Mouse (Mus musculus) neural tube, embryonic 12.5 days (tissue): Measurements from ENCODE around the gene Ntf3. TPM values are rescaled to one million over a fixed set of nuclear protein-coding genes. Genes with fewer than 3 reads are reported as not detected.

ENCODE experiments used
- ATAC-seq: fragments of 200-750 bp; cut with Nextera tagmentation; 2 replicates; pipeline ENCODE4 v1.8.0; 2017; ENCODE audit warnings: low read depth, mild to moderate bottlenecking, moderate TSS enrichment, moderate library complexity; ENCODE audit not compliant: low FRiP score
- H3K27ac ChIP-seq: fragments of 300-500 bp; sonication (generic); 2 replicates; pipeline ENCODE4 v1.5.1; 2016
- H3K27me3 ChIP-seq: fragments of 300-500 bp; sonication (generic); replicated peaks from 2 replicates; pipeline ENCODE4 v1.6.1; 2016; ENCODE audit warnings: mild to moderate bottlenecking
- H3K36me3 ChIP-seq: fragments of 300-500 bp; sonication (generic); 2 replicates; pipeline ENCODE4 v1.6.1; 2016; ENCODE audit warnings: mild to moderate bottlenecking
- H3K4me1 ChIP-seq: fragments of 300-500 bp; sonication (generic); 2 replicates; pipeline ENCODE4 v1.6.1; 2016
- H3K4me2 ChIP-seq: fragments of 300-500 bp; sonication (generic); replicated peaks from 2 replicates; pipeline ENCODE4 v1.6.1; 2016; ENCODE audit warnings: mild to moderate bottlenecking
- H3K4me3 ChIP-seq: fragments of 300-500 bp; sonication (generic); 2 replicates; pipeline ENCODE4 v1.5.1; 2016
- H3K9ac ChIP-seq: fragments of 300-500 bp; sonication (generic); 2 replicates; pipeline ENCODE4 v1.6.1; 2016; ENCODE audit warnings: mild to moderate bottlenecking
- H3K9me3 ChIP-seq: fragments of 300-500 bp; sonication (generic); 2 replicates; pipeline ENCODE4 v1.6.1; 2016; ENCODE audit warnings: mild to moderate bottlenecking
- WGBS: fragments of 180-500 bp; shearing (Covaris S2); methylation state at CpG from one replicate; pipeline ENCODE4 v1.1.7; 2016; 5-methylcytosine and 5-hydroxymethylcytosine counted together
- polyA plus RNA-seq: library from polyadenylated mRNA; unstranded; fragments of >200 nt; fragmentation: Nextera tagmentation; extraction: Ambion mirVana; gene quantifications from 2 replicates; pipeline ENCODE4 v1.2.1, GENCODE M21; 2016

Gene Ntf3
- 12.6 and 12.9 TPM in 2 replicates for polyA plus RNA-seq

GRCm38 (mm10) chr6:126166548-126167207 is at the start of gene Ntf3:
Gene Ntf3 (minus strand): TSS chr6:126166910.
- Histone ChIP-seq H3K9ac (peak within 1 kb of the TSS; percentile 29; the same call in 1 of the 2 replicates), H3K36me3 (no peaks in the 10 kb centered on the region), H3K27ac (no peak within 1 kb of the TSS), H3K4me3 (peak within 1 kb of the TSS; percentile 18), H3K27me3 (peaks cover 51% of the 10 kb centered on the region), H3K4me1 (peaks cover 43% of the 10 kb centered on the region), H3K9me3 (no peaks in the 10 kb centered on the region), H3K4me2 (peak within 1 kb of the TSS; percentile 59)
- under 1% methylated on average over 27 of the region's 27 CpGs for WGBS
- no peak for ATAC-seq

- Histone ChIP-seq H3K4me2 (no peak overlapping the region), H3K36me3 (no peaks in the 10 kb centered on the region), H3K9me3 (no peaks in the 10 kb centered on the region), H3K27me3 (no peaks in the 10 kb centered on the region), H3K4me1 (no peaks in the 10 kb centered on the region), H3K4me3 (no peak overlapping the region), H3K27ac (no peak overlapping the region), H3K9ac (no peak overlapping the region)
- 81% methylated on average over 5 of the region's 5 CpGs for WGBS
- no peak for ATAC-seq
These were observed 46.6 kb upstream of the Ntf3 start for GRCm38 (mm10) chr6:126213330-126213729.

- ATAC-seq: no peak
- Histone ChIP-seq H3K4me3 (no peak overlapping the region), H3K4me1 (no peaks in the 10 kb centered on the region), H3K9ac (no peak overlapping the region), H3K9me3 (no peaks in the 10 kb centered on the region), H3K36me3 (no peaks in the 10 kb centered on the region), H3K27ac (no peak overlapping the region), H3K27me3 (no peaks in the 10 kb centered on the region), H3K4me2 (no peak overlapping the region)
- WGBS: 81% methylated on average over 4 of the region's 4 CpGs
These were observed 36.7 kb upstream of the Ntf3 start for GRCm38 (mm10) chr6:126203366-126203765.

GRCm38 (mm10) chr6:126202959-126203358 is 36.2 kb upstream of the Ntf3 start:
- Histone ChIP-seq H3K36me3 (no peaks in the 10 kb centered on the region), H3K27me3 (no peaks in the 10 kb centered on the region), H3K27ac (no peak overlapping the region), H3K4me1 (no peaks in the 10 kb centered on the region), H3K4me2 (no peak overlapping the region), H3K9ac (no peak overlapping the region), H3K9me3 (no peaks in the 10 kb centered on the region), H3K4me3 (no peak overlapping the region)
- WGBS: 60% methylated on average over 7 of the region's 7 CpGs
- peak; percentile 88 for ATAC-seq

- Histone ChIP-seq H3K27ac (no peak overlapping the region), H3K4me2 (no peak overlapping the region), H3K36me3 (no peaks in the 10 kb centered on the region), H3K27me3 (no peaks in the 10 kb centered on the region), H3K4me1 (no peaks in the 10 kb centered on the region), H3K9me3 (no peaks in the 10 kb centered on the region), H3K4me3 (no peak overlapping the region), H3K9ac (no peak overlapping the region)
- WGBS: 82% methylated on average over 2 of the region's 2 CpGs
- no peak for ATAC-seq
These were observed 35.0 kb upstream of the Ntf3 start for GRCm38 (mm10) chr6:126201721-126202120.

GRCm38 (mm10) chr6:126199916-126200315 is 33.2 kb upstream of the Ntf3 start:
- Histone ChIP-seq H3K27ac (no peak overlapping the region), H3K27me3 (no peaks in the 10 kb centered on the region), H3K4me3 (no peak overlapping the region), H3K4me1 (no peaks in the 10 kb centered on the region), H3K9ac (no peak overlapping the region), H3K4me2 (no peak overlapping the region), H3K9me3 (no peaks in the 10 kb centered on the region), H3K36me3 (no peaks in the 10 kb centered on the region)
- no peak for ATAC-seq
- WGBS: 76% methylated on average over 2 of the region's 2 CpGs

- Histone ChIP-seq H3K36me3 (no peaks in the 10 kb centered on the region), H3K4me1 (no peaks in the 10 kb centered on the region), H3K9ac (no peak overlapping the region), H3K27me3 (no peaks in the 10 kb centered on the region), H3K4me2 (no peak overlapping the region), H3K27ac (no peak overlapping the region), H3K9me3 (no peaks in the 10 kb centered on the region), H3K4me3 (no peak overlapping the region)
- no peak for ATAC-seq
- 75% methylated on average over 4 of the region's 4 CpGs for WGBS
These were observed 28.1 kb upstream of the Ntf3 start for GRCm38 (mm10) chr6:126194760-126195159.

GRCm38 (mm10) chr6:126190218-126190871 is 23.6 kb upstream of the Ntf3 start:
- WGBS: 91% methylated on average over 10 of the region's 10 CpGs

GRCm38 (mm10) chr6:126187400-126187799 is 20.7 kb upstream of the Ntf3 start:
- no peaks in the 10 kb centered on the region for H3K9me3 ChIP-seq
- H3K4me2 ChIP-seq: no peak overlapping the region
- no peak overlapping the region for H3K27ac ChIP-seq
- 60% methylated on average over 8 of the region's 8 CpGs for WGBS
- no peak overlapping the region for H3K4me3 ChIP-seq
- H3K36me3 ChIP-seq: no peaks in the 10 kb centered on the region
- H3K4me1 ChIP-seq: no peaks in the 10 kb centered on the region
- H3K27me3 ChIP-seq: no peaks in the 10 kb centered on the region
- no peak overlapping the region for H3K9ac ChIP-seq
- no peak for ATAC-seq

More at GRCm38 (mm10) chr6:126190218-126190871, 23.6 kb upstream of the Ntf3 start:
- Histone ChIP-seq H3K9ac (no peak overlapping the region), H3K4me3 (no peak overlapping the region), H3K4me1 (no peaks in the 10 kb centered on the region), H3K4me2 (no peak overlapping the region), H3K36me3 (no peaks in the 10 kb centered on the region), H3K27me3 (no peaks in the 10 kb centered on the region), H3K27ac (no peak overlapping the region), H3K9me3 (no peaks in the 10 kb centered on the region)
- ATAC-seq: no peak

- H3K27ac ChIP-seq: no peak overlapping the region
- H3K4me3 ChIP-seq: no peak overlapping the region
- no peaks in the 10 kb centered on the region for H3K4me1 ChIP-seq
- no peak overlapping the region for H3K9ac ChIP-seq
- H3K27me3 ChIP-seq: no peaks in the 10 kb centered on the region
- ATAC-seq: no peak
- H3K36me3 ChIP-seq: no peaks in the 10 kb centered on the region
- H3K9me3 ChIP-seq: no peaks in the 10 kb centered on the region
- no peak overlapping the region for H3K4me2 ChIP-seq
- WGBS: 70% methylated on average over 1 of the region's 1 CpGs
These were observed 19.4 kb upstream of the Ntf3 start for GRCm38 (mm10) chr6:126186116-126186515.

- no peak for ATAC-seq
- Histone ChIP-seq H3K27me3 (no peaks in the 10 kb centered on the region), H3K9me3 (no peaks in the 10 kb centered on the region), H3K4me2 (no peak overlapping the region), H3K27ac (no peak overlapping the region), H3K4me1 (peaks cover 2% of the 10 kb centered on the region), H3K36me3 (no peaks in the 10 kb centered on the region), H3K9ac (no peak overlapping the region), H3K4me3 (no peak overlapping the region)
- 81% methylated on average over 1 of the region's 1 CpGs for WGBS
These were observed 5.4 kb upstream of the Ntf3 start for GRCm38 (mm10) chr6:126172071-126172470.

- 87% methylated on average over 4 of the region's 4 CpGs for WGBS
- H3K9me3 ChIP-seq: no peaks in the 10 kb centered on the region
These were observed 4.1 kb upstream of the Ntf3 start for GRCm38 (mm10) chr6:126170772-126171171.

GRCm38 (mm10) chr6:126167731-126168130 is 1.0 kb upstream of the Ntf3 start:
- WGBS: 19% methylated on average over 3 of the region's 3 CpGs
- H3K27me3 ChIP-seq: peaks cover 42% of the 10 kb centered on the region
- H3K36me3 ChIP-seq: no peaks in the 10 kb centered on the region
- no peak for ATAC-seq
- H3K4me1 ChIP-seq: peaks cover 38% of the 10 kb centered on the region
- H3K27ac ChIP-seq: no peak overlapping the region
- no peak overlapping the region for H3K4me3 ChIP-seq
- H3K9ac ChIP-seq: no peak overlapping the region
- H3K9me3 ChIP-seq: no peaks in the 10 kb centered on the region
- H3K4me2 ChIP-seq: no peak overlapping the region

More at GRCm38 (mm10) chr6:126170772-126171171, 4.1 kb upstream of the Ntf3 start:
- Histone ChIP-seq H3K27me3 (peaks cover 13% of the 10 kb centered on the region), H3K36me3 (no peaks in the 10 kb centered on the region), H3K4me2 (no peak overlapping the region), H3K4me3 (no peak overlapping the region), H3K27ac (no peak overlapping the region), H3K4me1 (peaks cover 12% of the 10 kb centered on the region), H3K9ac (no peak overlapping the region)
- no peak for ATAC-seq
